Mouse (Mus musculus) erythroblast, embryonic 14.5 days (primary cell): ENCODE data around the gene Olfr809.

Experiments used
- GATA1 ChIP-seq: IDR thresholded peaks from 2 replicates; pipeline ENCODE4 v1.6.1; 2012; ENCODE audit warnings: low read length, inconsistent platforms, mixed read lengths
- TAL1 ChIP-seq: IDR thresholded peaks from 3 replicates; pipeline ENCODE4 v1.6.1; 2012; ENCODE audit warnings: low read length, inconsistent platforms, mixed read lengths

- TF ChIP-seq TAL1 (no peak), GATA1 (no peak)
These were observed 16.7 kb upstream of the Olfr809 start, which contains the start of gene Olfr807 for GRCm38 (mm10) chr10:129757693-129758092.
